Mouse (Mus musculus) olfactory bulb, adult 2 months (tissue): ENCODE measurements at regions not wholly inside any gene's neighbourhood (a gene's known extent, or its start where the extent isn't known, plus 50 kb on each side); places are given as distances from the start of the nearest gene placed in this dataset.

Experiments used
- CTCF ChIP-seq: fragments of 200-500 bp; IDR thresholded peaks from 2 replicates; pipeline ENCODE4 v1.5.1; 2012; ENCODE audit warnings: low read depth, mild to moderate bottlenecking, low read length, moderate library complexity; ENCODE audit not compliant: insufficient read depth
- POLR2A ChIP-seq: fragments of 200-500 bp; IDR thresholded peaks from 2 replicates; pipeline ENCODE4 v1.6.1; 2012; ENCODE audit warnings: mild to moderate bottlenecking, low read depth, low read length, moderate library complexity; ENCODE audit not compliant: insufficient read depth

- no peak for TF ChIP-seq CTCF
- no peak for TF ChIP-seq POLR2A
Measured at GRCm38 (mm10) chr6:31324717-31325116, 73.8 kb upstream of the Mkln1 start.
